ENCODE assay signal across 9 mouse cellular contexts in the genomic region with DNA sequence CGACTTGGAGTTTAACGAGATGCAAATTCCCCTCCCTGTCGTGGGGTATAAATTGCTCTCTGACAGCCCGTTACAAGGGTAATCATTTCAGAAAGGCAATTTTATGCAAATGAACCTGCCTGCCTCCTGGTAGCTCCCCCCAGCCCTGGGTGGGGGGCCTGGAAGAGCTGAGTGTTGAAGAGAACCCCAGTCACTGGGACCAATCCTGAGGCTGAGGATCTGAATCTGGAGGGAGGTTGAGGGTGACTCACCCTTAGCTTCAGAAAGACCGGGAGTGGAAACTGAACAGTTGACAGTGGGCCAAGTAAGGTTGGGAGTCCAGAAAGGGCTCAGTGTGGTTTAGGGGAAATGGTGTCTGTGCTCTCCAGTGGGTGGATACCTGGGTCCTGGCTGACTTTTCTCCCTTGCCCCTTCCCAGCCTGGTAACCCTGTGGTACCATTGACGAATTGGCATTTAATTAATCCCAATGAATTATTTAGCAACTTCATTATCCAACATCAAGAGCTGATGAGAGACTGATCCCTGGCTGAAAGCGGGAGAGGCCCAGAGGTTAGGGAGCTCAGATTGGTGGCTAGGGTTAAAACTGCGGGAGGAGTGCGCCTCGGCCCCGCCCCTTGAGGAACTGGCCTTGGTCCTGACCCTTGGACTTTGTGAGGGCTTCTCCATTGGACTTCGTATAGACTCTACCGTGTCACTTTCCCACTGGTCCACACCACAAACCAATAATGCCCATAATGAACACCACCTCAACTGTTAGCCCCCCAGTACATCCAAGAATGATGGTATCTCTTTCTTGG. TPM values are rescaled to one million over a fixed set of nuclear protein-coding genes. Genes with fewer than 3 reads are reported as not detected.
DNase-seq lines count a peak whose midpoint lies in the region; ATAC-seq and TF ChIP-seq lines count a peak whose summit lies in the region.
"Had no signal": no experiment of that assay in that cellular context is flagged by ENCODE, and none has a peak within 500 bp of the region (broad histone marks: within the 10 kb centered on the region; RNA-seq: fewer than 3 reads in every experiment).

No protein-coding gene starts in this region.

- in situ Hi-C loops in ES-E14 (cut with MboI; ENCODE audit: low sequenced_read_pairs in 2 of 2, unreplicated experiment in 2 of 2), result no loop called here

- no peak overlapping the region for H3K27ac ChIP-seq in heart, postnatal 0 days (ENCODE audit: low read depth)
- H3K27ac ChIP-seq in heart, embryonic 12.5 days (ENCODE audit: poor library complexity, severe bottlenecking), result no peak overlapping the region
- no peak overlapping the region for H3K27ac ChIP-seq in ES-E14 (ENCODE audit: insufficient read depth, low read depth, low read length, poor library complexity, severe bottlenecking)
- H3K27ac ChIP-seq in embryonic facial prominence, embryonic 14.5 days (replicated peaks; ENCODE audit: low read depth, low read length), result no peak overlapping the region
- H3K27ac ChIP-seq in midbrain, embryonic 13.5 days, result peak overlapping the region; percentile 48
- H3K27ac ChIP-seq: liver, embryonic 15.5 days had no signal

- ATAC-seq in heart, postnatal 0 days (ENCODE audit: insufficient read depth, low read depth), result peak; percentile 56; the same call in 1 of the 2 replicates
- ATAC-seq in heart, embryonic 12.5 days (ENCODE audit: insufficient number of reproducible peaks, low FRiP score), result no peak
- no peak for ATAC-seq in embryonic facial prominence, embryonic 14.5 days (ENCODE audit: low read depth)
- no peak for ATAC-seq in midbrain, embryonic 13.5 days
- no peak for ATAC-seq in inflammation-experienced regulatory T-cells, adult 6 months

- TF ChIP-seq CTCF in heart, postnatal 0 days (IDR thresholded peaks at IDR 0.05; ENCODE audit: low read depth), result no peak

- no peaks in the 10 kb centered on the region for H3K36me3 ChIP-seq in heart, postnatal 0 days (replicated peaks; ENCODE audit: control insufficient read depth, insufficient read depth, low read length)
- no peaks in the 10 kb centered on the region for H3K36me3 ChIP-seq in heart, embryonic 12.5 days
- no peaks in the 10 kb centered on the region for H3K36me3 ChIP-seq in ES-E14 (ENCODE audit: control insufficient read depth, insufficient read depth, low read length, poor library complexity, severe bottlenecking)
- no peaks in the 10 kb centered on the region for H3K36me3 ChIP-seq in embryonic facial prominence, embryonic 14.5 days (ENCODE audit: control insufficient read depth, insufficient read depth, low read length)
- H3K36me3 ChIP-seq in midbrain, embryonic 13.5 days, result peaks cover 13% of the 10 kb centered on the region
- H3K36me3 ChIP-seq: liver, embryonic 15.5 days had no signal

- DNase-seq in heart, postnatal 0 days (ENCODE audit: low spot score), result peak; percentile 20
- DNase-seq in ES-E14 (ENCODE audit: low read depth, low spot score), result peak; percentile 76
- DNase-seq in embryonic facial prominence, embryonic 14.5 days (ENCODE audit: low spot score), result peak; percentile 54
- peak; percentile 57 for DNase-seq in kidney, adult 9 months
- DNase-seq in left cerebral cortex, adult 8-10 months (ENCODE audit: low spot score in 2 of 2), result no peak

- H3K4me2 ChIP-seq in heart, postnatal 0 days (ENCODE audit: low read depth, low read length), result no peak overlapping the region
- no peak overlapping the region for H3K4me2 ChIP-seq in heart, embryonic 12.5 days
- H3K4me2 ChIP-seq in embryonic facial prominence, embryonic 14.5 days (ENCODE audit: low read depth, low read length), result no peak overlapping the region
- peak overlapping the region; percentile 57 for H3K4me2 ChIP-seq in midbrain, embryonic 13.5 days (replicated peaks)

- peaks cover 94% of the 10 kb centered on the region for H3K27me3 ChIP-seq in heart, postnatal 0 days (ENCODE audit: control insufficient read depth, insufficient read depth, low read length)
- peaks cover 95% of the 10 kb centered on the region for H3K27me3 ChIP-seq in heart, embryonic 12.5 days (replicated peaks)
- H3K27me3 ChIP-seq in embryonic facial prominence, embryonic 14.5 days (replicated peaks; ENCODE audit: control insufficient read depth, insufficient read depth, low read length), result peaks cover 87% of the 10 kb centered on the region
- peaks cover 52% of the 10 kb centered on the region for H3K27me3 ChIP-seq in midbrain, embryonic 13.5 days

- no peak for TF ChIP-seq EP300 in heart, postnatal 0 days (IDR thresholded peaks at IDR 0.05; ENCODE audit: low read depth)

- peaks cover 7% of the 10 kb centered on the region; the same call in 1 of the 2 replicates for H3K4me1 ChIP-seq in heart, postnatal 0 days (ENCODE audit: control insufficient read depth, insufficient read depth)
- H3K4me1 ChIP-seq in heart, embryonic 12.5 days (replicated peaks), result peaks cover 17% of the 10 kb centered on the region
- H3K4me1 ChIP-seq in ES-E14 (ENCODE audit: control insufficient read depth in 2 of 2, insufficient read depth in 2 of 2, low read length in 2 of 2, poor library complexity in 1 of 2), result peaks cover 0 to 9% of the 10 kb centered on the region in 2 experiments; a peak in 2 of 4 replicates
- H3K4me1 ChIP-seq in embryonic facial prominence, embryonic 14.5 days (ENCODE audit: control insufficient read depth, insufficient read depth, low read length), result peaks cover 8% of the 10 kb centered on the region
- peaks cover 96% of the 10 kb centered on the region for H3K4me1 ChIP-seq in midbrain, embryonic 13.5 days (replicated peaks)

- H3K9me3 ChIP-seq in heart, postnatal 0 days (replicated peaks; ENCODE audit: control insufficient read depth, low read length), result no peaks in the 10 kb centered on the region
- H3K9me3 ChIP-seq in heart, embryonic 12.5 days (replicated peaks), result no peaks in the 10 kb centered on the region
- no peaks in the 10 kb centered on the region for H3K9me3 ChIP-seq in ES-E14 (ENCODE audit: control insufficient read depth, insufficient read depth, low read depth, low read length)
- H3K9me3 ChIP-seq in embryonic facial prominence, embryonic 14.5 days (ENCODE audit: control insufficient read depth, low read length), result no peaks in the 10 kb centered on the region
- H3K9me3 ChIP-seq in midbrain, embryonic 13.5 days, result no peaks in the 10 kb centered on the region
- H3K9me3 ChIP-seq: liver, embryonic 15.5 days had no signal

- no peak overlapping the region for H3K4me3 ChIP-seq in heart, postnatal 0 days (ENCODE audit: low read depth, low read length)
- H3K4me3 ChIP-seq in heart, embryonic 12.5 days, result no peak overlapping the region
- 0 out of 4 replicates have a peak overlapping the region, but pooled peaks of 1 of the 2 experiments have one; percentile 70 for H3K4me3 ChIP-seq in ES-E14 (ENCODE audit: insufficient read depth in 1 of 2, low read depth in 1 of 2, low read length in 2 of 2, poor library complexity in 1 of 2, severe bottlenecking in 1 of 2)
- H3K4me3 ChIP-seq in embryonic facial prominence, embryonic 14.5 days (ENCODE audit: low read depth, low read length), result no peak overlapping the region
- H3K4me3 ChIP-seq in midbrain, embryonic 13.5 days (replicated peaks), result 0 out of 2 replicates have a peak overlapping the region, but pooled peaks have one; percentile 36
- H3K4me3 ChIP-seq: liver, embryonic 15.5 days had no signal

- H3K9ac ChIP-seq in heart, postnatal 0 days (replicated peaks; ENCODE audit: low read depth, low read length), result no peak overlapping the region
- no peak overlapping the region for H3K9ac ChIP-seq in heart, embryonic 12.5 days
- no peak overlapping the region for H3K9ac ChIP-seq in ES-E14 (ENCODE audit: insufficient read depth, low read depth, low read length, poor library complexity, severe bottlenecking)
- no peak overlapping the region for H3K9ac ChIP-seq in embryonic facial prominence, embryonic 14.5 days (ENCODE audit: low read depth, low read length)
- H3K9ac ChIP-seq in midbrain, embryonic 13.5 days (replicated peaks), result no peak overlapping the region
- H3K9ac ChIP-seq: liver, embryonic 15.5 days had no signal

- WGBS in heart, postnatal 0 days, result 21% methylated on average over 13 of the region's 13 CpGs
- 24% methylated on average over 13 of the region's 13 CpGs for WGBS in heart, embryonic 12.5 days
- WGBS in embryonic facial prominence, embryonic 14.5 days, result 29% methylated on average over 11 of the region's 13 CpGs
- WGBS in midbrain, embryonic 13.5 days, result 16% methylated on average over 13 of the region's 13 CpGs

RNA-seq across cellular contexts. Expression of gene Nrxn2, which starts 8.4 kb away (rescaled TPM):
- total RNA-seq in heart, postnatal 0 days (2014; rRNA removed; ENCODE audit: low replicate concordance), result not detected in 2 replicates
- polyA plus RNA-seq in heart, postnatal 0 days (2015; fragmentation: Nextera tagmentation; extraction: Ambion mirVana), result 0.67 and 0.68 TPM in 2 replicates
- polyA plus RNA-seq in heart, embryonic 12.5 days (2016; fragmentation: Nextera tagmentation; extraction: Ambion mirVana), result 0.26 and 0.52 TPM in 2 replicates
- total RNA-seq in ES-E14 (2012; rRNA removed), result 9.5 and 17.1 TPM in 2 replicates
- polyA plus RNA-seq in embryonic facial prominence, embryonic 14.5 days (2014; fragmentation: Nextera tagmentation; extraction: Ambion mirVana), result 2.3 and 3.4 TPM in 2 replicates
- 20.7 and 24.3 TPM in 2 replicates for polyA plus RNA-seq in midbrain, embryonic 13.5 days (2015; fragmentation: Nextera tagmentation; extraction: Ambion mirVana)
- under 1 TPM in 1 of 3 experiments, not detected in 2; 0.26 TPM for polyA plus RNA-seq in inflammation-experienced regulatory T-cells, adult 6 months (2017; shearing (Covaris generic))
- 100 to 1,000 TPM; 469 to 523 (median 497) TPM for total RNA-seq in left cerebral cortex, adult 8-10 months (2022)

RNA-seq across cellular contexts. Expression of gene Rasgrp2, which starts 27.8 kb away (rescaled TPM):
- 25.3 and 55.6 TPM in 2 replicates for total RNA-seq in heart, postnatal 0 days (2014; rRNA removed; ENCODE audit: low replicate concordance)
- polyA plus RNA-seq in heart, postnatal 0 days (2015; fragmentation: Nextera tagmentation; extraction: Ambion mirVana), result 46.6 and 55.5 TPM in 2 replicates
- polyA plus RNA-seq in heart, embryonic 12.5 days (2016; fragmentation: Nextera tagmentation; extraction: Ambion mirVana), result 43.8 and 45.8 TPM in 2 replicates
- 81.7 and 139 TPM in 2 replicates for total RNA-seq in ES-E14 (2012; rRNA removed)
- 36.2 and 48.2 TPM in 2 replicates for polyA plus RNA-seq in embryonic facial prominence, embryonic 14.5 days (2014; fragmentation: Nextera tagmentation; extraction: Ambion mirVana)
- polyA plus RNA-seq in midbrain, embryonic 13.5 days (2015; fragmentation: Nextera tagmentation; extraction: Ambion mirVana), result 28.5 and 29.6 TPM in 2 replicates
- polyA plus RNA-seq in inflammation-experienced regulatory T-cells, adult 6 months (2017; shearing (Covaris generic)), result 100 to 1,000 TPM in 1 of 3 experiments, 10 to 100 TPM in 2; 59.9 to 201 (median 68.4) TPM
- total RNA-seq in left cerebral cortex, adult 8-10 months (2022), result 100 to 1,000 TPM; 107 to 128 (median 115) TPM

RNA-seq across cellular contexts. Expression of gene Pygm, which starts 42.7 kb away (rescaled TPM):
- 451 and 487 TPM in 2 replicates for total RNA-seq in heart, postnatal 0 days (2014; rRNA removed; ENCODE audit: low replicate concordance)
- polyA plus RNA-seq in heart, postnatal 0 days (2015; fragmentation: Nextera tagmentation; extraction: Ambion mirVana), result 390 and 400 TPM in 2 replicates
- 224 and 234 TPM in 2 replicates for polyA plus RNA-seq in heart, embryonic 12.5 days (2016; fragmentation: Nextera tagmentation; extraction: Ambion mirVana)
- total RNA-seq in ES-E14 (2012; rRNA removed), result 3.7 and 4.6 TPM in 2 replicates
- polyA plus RNA-seq in embryonic facial prominence, embryonic 14.5 days (2014; fragmentation: Nextera tagmentation; extraction: Ambion mirVana), result 49.5 and 84.3 TPM in 2 replicates
- 1.9 and 2.2 TPM in 2 replicates for polyA plus RNA-seq in midbrain, embryonic 13.5 days (2015; fragmentation: Nextera tagmentation; extraction: Ambion mirVana)
- 1 to 10 TPM; 3.4 to 6.5 (median 5.7) TPM for polyA plus RNA-seq in inflammation-experienced regulatory T-cells, adult 6 months (2017; shearing (Covaris generic))
- total RNA-seq in left cerebral cortex, adult 8-10 months (2022), result 10 to 100 TPM; 25.2 to 37.8 (median 32.7) TPM

Comparison
In these comparisons a context has a peak if more than half of its experiments do, and no peak if none do; other contexts are left out.
1. DNase-seq: peak in heart, postnatal 0 days (single experiment), ES-E14 (single experiment), embryonic facial prominence, embryonic 14.5 days (single experiment) and kidney, adult 9 months (single experiment); none in left cerebral cortex, adult 8-10 months (0 of 2).